Mouse (Mus musculus) kidney, postnatal 4 days (tissue): ENCODE data around the gene Eci3.
A peak's percentile ranks its signal among the peaks of the same experiment; 100 is the strongest.
"Not testable (repeated sequence)": the region's sequence is repeated elsewhere in the genome, so short reads cannot be mapped to it uniquely, and the experiment has no call there.

Source experiments
- DNase-seq, 2 experiments: peaks; one replicate each; pipeline ENCODE4 v3.0.0; 2021; ENCODE audit warnings: mixed read lengths in 2 of 2

Eci3 gene

DNA sequence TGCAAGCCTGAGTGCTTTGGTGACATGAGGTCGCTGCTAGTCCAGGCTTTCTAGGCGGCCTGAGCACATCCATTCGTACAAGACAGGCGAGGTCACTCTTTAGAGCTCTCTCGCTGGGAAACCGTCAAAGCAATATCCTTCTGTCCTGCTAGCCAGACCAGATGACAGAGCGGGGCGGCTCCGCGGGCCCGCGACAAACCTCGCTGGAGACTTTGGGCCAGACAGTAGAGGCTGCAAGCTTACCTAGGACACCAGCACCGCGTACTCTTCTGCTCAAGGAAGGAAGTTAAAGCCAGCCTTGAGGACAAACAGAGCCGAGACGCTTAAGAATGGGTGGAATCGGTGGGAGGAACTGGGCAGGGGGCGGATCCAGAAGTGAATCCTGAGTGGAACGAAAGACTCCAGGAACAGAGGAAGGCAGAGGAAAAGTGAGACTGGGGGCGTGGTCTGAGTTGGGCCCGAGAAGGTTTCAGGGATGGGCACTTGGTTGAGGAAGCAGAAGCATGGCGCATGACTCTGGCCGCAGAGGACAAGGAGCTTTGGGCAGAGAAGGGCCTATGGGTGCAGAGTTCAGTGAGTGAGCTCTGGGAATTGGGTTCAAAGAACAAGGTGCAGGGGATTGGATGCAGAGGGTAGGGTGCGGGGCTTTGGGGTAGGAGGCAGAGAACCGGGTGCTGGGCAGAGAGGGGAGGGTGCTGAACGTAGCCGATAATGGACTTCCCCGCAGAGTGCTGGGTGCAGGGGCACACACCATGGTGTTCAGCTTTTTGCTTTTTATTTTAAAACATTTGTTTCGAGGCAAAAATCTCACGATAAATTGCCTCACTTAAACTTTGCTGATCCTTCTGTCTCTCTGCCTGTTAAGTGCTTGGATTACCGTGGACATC is at the start of gene Eci3:
Eci3 (minus strand) TSS at position 300 of the 887 bp plus-strand sequence.
- DNase-seq, result peak; percentile 66 to 81

- DNase-seq, result peak; percentile 51 to 67
These were observed 32.3 kb upstream of the Eci3 start for GRCm38 (mm10) chr13:34995925-34996324.

DNA sequence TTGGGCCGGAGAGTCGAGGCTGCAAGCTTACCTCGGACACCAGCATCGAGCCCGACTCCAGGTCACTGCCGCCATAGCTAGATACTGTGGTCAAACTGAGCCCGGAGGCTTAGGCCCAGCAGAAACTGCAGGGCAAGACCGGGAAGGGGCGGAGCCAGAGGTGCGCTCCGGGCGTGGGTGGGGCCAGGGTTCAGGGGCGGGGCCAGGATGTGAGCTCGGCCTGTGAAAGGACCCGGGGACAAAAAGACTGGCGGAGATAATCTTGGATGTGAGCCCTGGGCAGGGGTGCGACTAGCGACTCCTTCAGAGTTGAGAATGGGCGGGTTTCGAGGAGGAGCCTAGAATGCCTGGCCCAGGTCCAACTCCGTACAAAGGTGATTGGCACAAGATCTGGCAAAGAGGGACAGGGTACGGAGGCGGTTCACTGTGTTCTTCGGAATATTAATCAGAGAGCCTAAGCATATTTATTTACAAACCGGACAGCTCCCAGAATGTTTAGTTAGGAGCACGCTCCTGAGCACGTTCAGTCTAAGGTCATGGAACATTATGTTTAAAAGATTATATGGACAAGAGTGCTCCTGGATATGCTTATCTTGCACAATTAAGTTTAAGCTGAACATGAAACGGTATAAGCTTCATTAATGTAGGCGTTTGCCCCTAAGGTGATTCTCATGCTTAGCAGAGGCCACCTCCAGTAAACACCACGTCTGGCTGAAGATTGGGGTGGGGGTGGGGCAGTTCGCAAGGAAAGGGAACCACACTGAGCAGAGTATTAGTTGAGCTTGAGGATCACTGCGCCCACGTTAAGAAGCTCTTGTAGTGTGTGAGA is 30.6 kb upstream of the Eci3 start:
- peak; percentile 99 for DNase-seq

- no peak for DNase-seq
These were observed 30.0 kb upstream of the Eci3 start for GRCm38 (mm10) chr13:34993595-34993982.

DNA sequence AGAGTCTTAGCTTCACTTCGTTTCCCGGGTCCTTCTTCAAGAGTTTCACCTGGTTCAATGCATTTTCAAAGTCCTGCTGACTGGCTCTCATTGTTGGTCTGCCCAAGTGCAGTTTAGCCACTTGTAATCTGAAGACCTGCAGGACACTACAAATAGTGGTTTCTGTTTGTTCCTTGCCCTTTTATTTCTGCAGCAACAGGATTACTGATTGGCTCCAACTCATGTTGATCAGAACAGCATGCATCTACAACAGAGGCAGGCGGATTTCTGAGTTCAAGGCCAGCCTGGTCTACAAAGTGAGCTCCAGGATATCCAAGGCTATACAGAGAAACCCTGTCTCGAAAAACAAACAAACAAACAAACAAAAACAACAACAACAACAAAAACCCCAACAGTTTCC is 29.5 kb upstream of the Eci3 start:
- DNase-seq, result peak in 1 of 2 experiments; percentile 12

GRCm38 (mm10) chr13:34991581-34992273 is 28.1 kb upstream of the Eci3 start:
- DNase-seq, result no peak

- DNase-seq, result not testable (repeated sequence)
These were observed 19.9 kb upstream of the Eci3 start for GRCm38 (mm10) chr13:34983479-34983878.

DNA sequence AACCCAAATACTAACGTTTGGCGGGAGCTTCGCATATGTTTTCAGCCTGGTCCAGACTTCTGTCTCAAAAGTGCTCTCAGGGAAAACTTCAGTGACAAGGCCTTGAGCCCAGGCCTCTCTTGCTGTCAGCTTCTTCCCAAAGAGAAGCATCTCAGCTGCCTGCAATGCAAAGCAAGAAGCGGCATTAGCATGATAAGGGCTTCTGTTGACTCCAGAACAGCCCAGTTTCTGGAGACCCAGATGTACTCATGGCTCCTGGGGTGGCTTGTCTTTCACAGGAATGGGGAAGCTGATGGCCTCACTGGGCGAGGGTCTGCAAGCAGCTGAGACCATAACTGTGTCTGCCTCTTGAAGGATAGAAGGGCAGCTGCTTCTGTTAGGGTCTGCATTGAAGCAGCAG is 15.0 kb upstream of the Eci3 start:
- not testable (repeated sequence) for DNase-seq

DNA sequence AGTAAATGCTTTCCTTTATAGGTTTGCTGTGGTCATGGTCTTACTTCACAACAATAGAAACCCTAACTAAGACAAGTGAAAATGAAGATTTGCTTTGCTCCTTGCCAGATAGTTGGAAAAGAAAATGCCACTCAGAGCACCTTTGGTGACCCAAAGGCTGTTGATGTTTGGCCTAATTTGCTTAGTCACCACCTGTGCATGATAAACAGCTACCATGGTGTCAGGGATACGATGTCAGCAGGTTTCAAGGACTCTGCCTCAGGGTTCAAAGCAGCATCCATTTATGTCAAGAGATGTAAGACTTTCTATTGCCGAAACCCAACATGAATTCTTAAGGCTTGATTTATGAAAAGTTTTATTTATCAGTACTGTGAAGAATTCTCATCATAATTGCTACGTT is 13.8 kb upstream of the Eci3 start:
- DNase-seq, result no peak

DNA sequence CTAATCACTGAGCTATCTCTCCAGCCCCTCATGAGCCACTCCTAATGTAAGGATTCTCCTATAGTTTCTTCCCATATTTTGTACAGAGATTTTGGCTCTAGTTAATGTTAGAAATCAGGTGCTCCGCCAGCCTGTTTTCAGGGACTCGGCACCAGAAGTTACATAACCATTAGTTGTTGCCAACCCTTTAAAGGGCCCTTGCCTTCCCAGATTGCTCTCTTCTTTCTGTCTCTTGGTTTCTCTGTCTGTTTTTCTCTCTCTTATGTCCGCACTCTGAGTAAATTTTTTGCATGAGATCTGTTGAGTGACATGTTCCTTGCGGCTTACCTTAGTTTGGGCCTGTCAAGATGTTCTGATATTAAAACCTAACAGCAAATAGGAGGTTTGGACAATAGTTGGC is 12.5 kb upstream of the Eci3 start:
- no peak for DNase-seq

DNA sequence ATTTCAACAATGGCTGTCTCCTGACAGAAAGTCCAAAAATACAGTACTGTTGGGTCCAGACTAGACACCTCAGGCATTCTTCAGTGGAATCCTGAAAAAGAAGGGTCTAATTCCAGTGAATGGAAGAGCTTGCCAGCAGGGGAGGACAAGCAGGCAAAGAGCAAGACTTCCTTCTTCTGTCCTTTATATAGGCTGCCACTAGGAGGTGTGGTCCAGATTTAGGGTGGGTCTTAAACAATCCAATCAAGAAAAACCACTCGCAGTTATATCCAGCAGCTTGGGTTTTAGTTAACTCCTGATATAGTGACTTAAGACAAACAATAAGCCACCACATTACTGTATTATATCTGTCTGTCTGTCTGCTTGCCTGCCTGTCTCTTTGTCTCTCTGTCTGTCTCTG is 10.2 kb upstream of the Eci3 start:
- no peak for DNase-seq

DNA sequence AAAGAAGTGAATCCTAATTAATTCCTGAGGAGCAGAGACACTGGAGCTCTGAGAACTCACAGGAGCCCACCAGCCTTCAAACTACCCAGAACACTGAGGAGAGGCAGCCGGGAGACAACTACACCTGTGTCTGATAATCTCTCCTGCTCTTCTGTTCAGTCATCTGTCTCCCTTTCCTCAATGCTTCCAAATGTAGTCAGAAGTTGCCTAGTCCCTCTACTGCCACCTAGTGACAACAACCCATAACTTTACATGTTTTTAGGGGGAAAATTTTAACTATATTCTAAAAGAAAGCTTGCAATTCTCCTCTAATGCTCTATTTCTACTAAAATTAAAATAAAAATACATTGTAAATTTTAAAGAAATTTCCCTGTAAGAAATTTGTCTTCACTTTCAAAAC is 9.5 kb upstream of the Eci3 start:
- no peak for DNase-seq

GRCm38 (mm10) chr13:34972456-34972855 is 8.8 kb upstream of the Eci3 start:
- DNase-seq, result not testable (repeated sequence)

GRCm38 (mm10) chr13:34965647-34966046 is 2.0 kb upstream of the Eci3 start:
- not testable (repeated sequence) for DNase-seq

- peak in 1 of 2 experiments; percentile 16 for DNase-seq
These were observed 1.3 kb upstream of the Eci3 start for GRCm38 (mm10) chr13:34964866-34965265.

- peak in 1 of 2 experiments; percentile 22 for DNase-seq
These were observed 809 bp upstream of the Eci3 start for GRCm38 (mm10) chr13:34964419-34964818.

GRCm38 (mm10) chr13:34960996-34961770 is 2.4 kb downstream of the Eci3 start:
- DNase-seq, result peak in 1 of 2 experiments; percentile 10

DNA sequence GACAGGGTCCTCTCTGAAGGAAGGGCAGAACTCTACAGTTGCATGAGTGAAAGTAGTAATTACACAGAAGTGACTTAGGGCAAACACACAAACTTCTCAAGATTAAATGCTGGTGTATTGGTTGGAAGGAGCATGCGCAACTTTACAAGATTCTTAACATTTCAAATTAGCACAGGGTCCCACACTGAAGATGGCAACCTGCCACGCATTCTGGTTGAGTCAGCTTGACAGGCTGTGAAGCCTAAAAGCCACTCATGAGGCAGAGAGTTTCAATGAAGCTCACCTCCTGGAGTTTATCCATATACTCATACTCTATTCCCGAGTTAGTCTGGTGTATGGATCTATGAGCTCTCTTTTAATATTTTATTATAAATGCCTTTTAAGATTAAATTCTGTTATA is 5.5 kb downstream of the Eci3 start:
- DNase-seq, result peak; percentile 21 to 38

DNA sequence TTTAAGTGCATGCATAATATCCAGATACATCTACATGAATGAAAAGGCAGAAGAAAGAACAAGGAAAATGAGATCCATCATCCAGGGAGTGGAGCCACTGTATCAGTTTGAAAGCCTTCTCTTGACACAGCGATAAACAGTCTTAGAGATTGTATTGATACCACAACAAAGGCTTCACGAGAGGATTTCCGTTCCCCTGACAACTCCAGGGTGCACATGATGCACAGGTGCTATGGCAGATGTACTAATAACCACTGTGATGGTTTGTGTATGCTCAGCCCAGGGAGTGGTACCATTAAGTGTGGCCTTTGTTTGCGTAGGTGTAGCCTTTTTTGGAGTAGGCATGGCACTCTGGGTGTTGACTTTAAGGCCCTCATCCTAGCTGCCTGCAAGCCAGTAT is 6.7 kb downstream of the Eci3 start:
- DNase-seq, result no peak

GRCm38 (mm10) chr13:34951437-34951836 is 12.2 kb downstream of the Eci3 start:
- DNase-seq, result not testable (repeated sequence)

GRCm38 (mm10) chr13:34942370-34942769 is 21.2 kb downstream of the Eci3 start:
- no peak for DNase-seq

DNA sequence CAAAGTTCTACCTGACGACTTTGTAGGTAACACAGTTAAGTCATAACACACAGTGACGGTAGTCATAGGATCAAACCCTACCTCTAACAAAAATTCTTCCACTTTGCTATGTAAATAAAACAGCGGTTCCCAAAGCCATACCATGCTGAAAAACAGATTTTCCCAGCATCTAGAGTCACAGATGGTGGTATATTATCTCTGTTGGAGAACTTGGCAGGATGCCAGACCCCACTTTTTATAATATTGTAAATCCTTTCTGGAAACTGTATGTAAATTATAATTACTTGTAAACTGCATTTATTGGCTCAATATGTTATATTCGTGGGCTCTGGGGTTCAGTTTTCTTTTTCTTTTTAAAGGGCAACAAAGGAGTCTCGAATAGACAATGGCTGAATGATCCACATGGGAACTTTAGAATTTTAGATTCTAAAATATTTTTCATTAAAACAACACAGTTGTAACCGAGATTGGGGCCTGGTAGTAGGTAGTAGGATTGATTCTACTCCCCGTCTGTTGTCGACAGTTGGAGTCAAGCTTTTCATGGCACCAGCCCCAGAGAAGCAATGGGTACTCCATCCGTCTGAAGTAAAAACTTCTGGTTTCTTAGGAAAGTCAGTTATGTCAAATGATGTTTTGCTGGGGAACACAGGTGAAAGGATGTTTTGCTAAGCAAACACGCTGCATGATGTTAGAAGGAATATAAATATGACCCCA is 28.5 kb downstream of the Eci3 start:
- no peak for DNase-seq
